Mouse (Mus musculus): ENCODE results near the gene Galk2. TPM values are rescaled to one million over a fixed set of nuclear protein-coding genes. Genes with fewer than 3 reads are reported as not detected.

Galk2 gene
- polyA plus RNA-seq, 1 experiment = 0.04 TPM

DNA sequence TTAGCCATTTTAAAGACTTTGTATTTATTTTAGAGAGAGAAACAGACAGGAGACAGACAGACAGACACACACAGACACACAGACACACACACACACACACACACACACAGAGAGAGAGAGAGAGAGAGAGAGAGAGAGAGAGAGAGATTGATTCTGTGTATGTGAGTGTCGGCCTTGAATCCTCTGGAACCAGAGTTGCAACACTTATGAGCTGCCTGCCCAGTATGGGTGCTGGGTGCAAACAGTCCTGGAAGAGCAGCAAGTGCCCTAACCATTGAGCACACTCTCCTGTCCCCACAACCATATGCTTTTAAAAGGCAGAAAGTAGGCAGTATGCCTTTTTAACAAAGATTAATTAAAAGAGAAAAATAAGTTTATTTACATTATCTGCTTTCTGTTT lies 109.9 kb downstream of the Galk2 start:
- Histone ChIP-seq H3K4me3 (replicated peaks) (no peak overlapping the region), H3K4me1 (ENCODE audit: control insufficient read depth) (no peaks in the 10 kb centered on the region), H3K9me3 (ENCODE audit: control insufficient read depth, low read length) (no peaks in the 10 kb centered on the region), H3K27me3 (ENCODE audit: control insufficient read depth) (no peaks in the 10 kb centered on the region), H3K36me3 (ENCODE audit: control insufficient read depth) (no peaks in the 10 kb centered on the region)
- TF ChIP-seq GATA1 (IDR thresholded peaks at IDR 0.05; ENCODE audit: low read length) (no peak), TAL1 (IDR thresholded peaks at IDR 0.05; ENCODE audit: low read length) (no peak)

DNA sequence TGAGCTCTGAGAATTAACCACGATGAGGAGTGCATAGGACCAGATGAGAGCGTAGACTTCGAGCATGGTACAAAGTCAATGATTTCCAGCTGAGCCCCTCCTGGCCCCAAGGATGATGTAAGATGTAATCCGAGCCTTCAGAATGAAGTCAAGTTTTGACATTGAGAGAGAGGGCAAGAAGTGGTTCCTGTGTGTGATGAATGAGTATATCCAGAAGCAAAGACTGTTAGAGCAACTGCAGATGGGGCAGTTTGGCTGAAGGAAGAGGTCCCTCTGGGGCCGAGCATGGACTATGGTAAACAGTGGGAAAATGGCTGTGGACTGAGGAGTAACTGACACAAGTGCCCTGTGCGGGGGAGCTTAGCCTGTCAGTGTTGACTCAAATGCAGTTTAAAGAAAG lies 114.3 kb downstream of the Galk2 start:
- H3K36me3 ChIP-seq (ENCODE audit: control insufficient read depth) = no peaks in the 10 kb centered on the region
- TF ChIP-seq TAL1 (IDR thresholded peaks at IDR 0.05; ENCODE audit: low read length) (no peak), GATA1 (IDR thresholded peaks at IDR 0.05; ENCODE audit: low read length) (no peak)

DNA sequence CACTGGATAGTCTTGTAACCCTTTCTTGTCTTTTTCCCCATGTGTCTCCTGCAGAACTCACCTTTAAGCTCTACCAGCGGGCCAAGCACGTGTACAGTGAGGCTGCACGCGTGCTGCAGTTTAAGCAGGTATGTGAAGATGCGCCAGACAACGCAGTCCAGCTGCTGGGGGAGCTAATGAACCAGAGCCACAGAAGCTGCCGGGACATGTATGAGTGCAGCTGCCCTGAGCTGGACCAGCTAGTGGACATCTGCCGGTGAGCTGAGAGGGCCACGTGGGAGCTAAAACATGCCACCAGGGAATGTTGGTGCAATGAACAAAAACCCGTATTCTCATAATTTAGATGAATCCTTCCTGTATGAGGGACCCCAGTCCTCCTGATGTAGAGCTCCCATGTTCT lies 116.3 kb downstream of the Galk2 start:
- H3K36me3 ChIP-seq (ENCODE audit: control insufficient read depth) = no peaks in the 10 kb centered on the region
- H3K9me3 ChIP-seq (ENCODE audit: control insufficient read depth, low read length) = no peaks in the 10 kb centered on the region

More for the DNA sequence above, 114.3 kb downstream of the Galk2 start:
- Histone ChIP-seq H3K4me3 (replicated peaks) (no peak overlapping the region), H3K9me3 (ENCODE audit: control insufficient read depth, low read length) (no peaks in the 10 kb centered on the region), H3K27me3 (ENCODE audit: control insufficient read depth) (no peaks in the 10 kb centered on the region), H3K4me1 (ENCODE audit: control insufficient read depth) (no peaks in the 10 kb centered on the region)

DNA sequence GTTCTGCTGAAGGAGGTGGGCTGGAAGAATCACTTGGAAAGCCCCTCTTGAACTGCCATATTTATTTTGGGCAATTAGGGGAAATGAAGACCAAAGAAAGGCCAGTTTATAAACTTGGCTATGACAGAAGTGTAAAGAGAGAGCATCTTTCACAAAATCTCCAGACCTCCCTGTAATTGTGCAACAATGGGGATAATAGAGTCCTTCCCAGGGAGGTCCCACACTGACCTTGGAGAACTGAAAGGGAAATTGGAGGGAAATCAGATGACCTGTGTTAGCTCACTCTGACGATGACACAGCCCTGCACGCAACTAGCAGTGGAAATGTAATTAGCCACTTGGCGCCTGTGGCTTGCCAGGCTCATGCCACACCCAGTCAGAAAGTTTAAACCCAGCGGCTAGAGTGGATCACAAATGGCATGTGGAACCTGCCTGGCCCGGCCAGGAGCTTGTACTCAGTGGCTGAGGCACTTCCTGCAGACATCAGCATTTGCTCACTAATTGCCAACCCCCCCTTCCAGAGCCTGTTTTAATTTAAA lies 117.0 kb downstream of the Galk2 start:
- Histone ChIP-seq H3K27me3 (ENCODE audit: control insufficient read depth) (no peaks in the 10 kb centered on the region), H3K9me3 (ENCODE audit: control insufficient read depth, low read length) (no peaks in the 10 kb centered on the region), H3K4me3 (replicated peaks) (no peak overlapping the region), H3K36me3 (ENCODE audit: control insufficient read depth) (no peaks in the 10 kb centered on the region), H3K4me1 (ENCODE audit: control insufficient read depth) (no peaks in the 10 kb centered on the region)
- TF ChIP-seq TAL1 (IDR thresholded peaks at IDR 0.05; ENCODE audit: low read length) (no peak), GATA1 (IDR thresholded peaks at IDR 0.05; ENCODE audit: low read length) (no peak)

More for the DNA sequence above, 116.3 kb downstream of the Galk2 start:
- H3K27me3 ChIP-seq (ENCODE audit: control insufficient read depth) = no peaks in the 10 kb centered on the region
- no peak overlapping the region for H3K4me3 ChIP-seq (replicated peaks)
- no peak for TF ChIP-seq GATA1 (IDR thresholded peaks at IDR 0.05; ENCODE audit: low read length)
- no peaks in the 10 kb centered on the region for H3K4me1 ChIP-seq (ENCODE audit: control insufficient read depth)

DNA sequence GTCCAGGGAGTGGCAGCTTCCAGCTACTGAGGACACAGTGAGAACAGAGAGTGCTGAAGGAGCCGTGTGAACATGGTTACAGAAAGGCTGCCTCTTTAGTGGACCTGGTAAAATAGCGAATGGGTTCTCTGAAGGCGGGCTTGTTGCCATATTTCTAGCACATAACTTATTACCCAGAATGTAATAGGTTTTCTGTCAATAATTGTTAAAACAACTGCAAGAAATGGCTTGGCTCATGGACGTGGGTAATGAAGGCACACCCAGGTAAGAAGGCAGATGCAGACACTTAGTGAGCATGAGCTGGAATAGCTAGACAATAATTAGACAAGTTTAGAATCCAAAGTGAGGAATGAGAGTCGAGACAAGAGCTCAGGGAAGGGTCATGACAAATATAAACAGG lies 143.4 kb downstream of the Galk2 start:
- H3K4me1 ChIP-seq (ENCODE audit: control insufficient read depth) = no peaks in the 10 kb centered on the region; the same call in 1 of the 2 replicates
- H3K9me3 ChIP-seq (ENCODE audit: control insufficient read depth, low read length) = no peaks in the 10 kb centered on the region
- no peak for TF ChIP-seq GATA1 (IDR thresholded peaks at IDR 0.05; ENCODE audit: low read length)
- no peak for TF ChIP-seq TAL1 (IDR thresholded peaks at IDR 0.05; ENCODE audit: low read length)
- no peak overlapping the region for H3K4me3 ChIP-seq (replicated peaks)
- H3K36me3 ChIP-seq (ENCODE audit: control insufficient read depth) = no peaks in the 10 kb centered on the region
- no peaks in the 10 kb centered on the region for H3K27me3 ChIP-seq (ENCODE audit: control insufficient read depth)

DNA sequence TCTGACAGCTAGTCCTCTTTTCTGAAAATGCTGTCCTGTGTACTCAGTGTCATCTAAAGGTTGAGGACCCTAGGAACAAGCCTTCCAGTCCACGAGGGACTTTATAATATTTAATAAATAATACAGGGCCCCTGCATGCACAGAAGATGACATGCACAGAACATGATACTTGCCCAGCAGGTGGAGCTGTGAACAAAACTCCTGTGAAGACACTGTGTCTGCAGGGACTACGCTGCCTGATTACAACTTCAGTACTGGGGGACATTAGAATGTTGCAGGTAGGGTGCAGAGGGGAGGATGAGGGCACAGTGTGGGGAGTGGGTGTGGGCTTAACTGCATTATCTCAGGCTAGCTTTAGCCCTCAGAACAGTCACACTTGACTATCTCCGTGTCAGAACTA lies 147.2 kb downstream of the Galk2 start:
- no peaks in the 10 kb centered on the region for H3K36me3 ChIP-seq (ENCODE audit: control insufficient read depth)
- H3K4me1 ChIP-seq (ENCODE audit: control insufficient read depth) = no peaks in the 10 kb centered on the region; the same call in 1 of the 2 replicates
- no peak overlapping the region for H3K4me3 ChIP-seq (replicated peaks)
- TF ChIP-seq TAL1 (IDR thresholded peaks at IDR 0.05; ENCODE audit: low read length) (no peak), GATA1 (IDR thresholded peaks at IDR 0.05; ENCODE audit: low read length) (no peak)
- no peaks in the 10 kb centered on the region for H3K27me3 ChIP-seq (ENCODE audit: control insufficient read depth)
- no peaks in the 10 kb centered on the region for H3K9me3 ChIP-seq (ENCODE audit: control insufficient read depth, low read length)

DNA sequence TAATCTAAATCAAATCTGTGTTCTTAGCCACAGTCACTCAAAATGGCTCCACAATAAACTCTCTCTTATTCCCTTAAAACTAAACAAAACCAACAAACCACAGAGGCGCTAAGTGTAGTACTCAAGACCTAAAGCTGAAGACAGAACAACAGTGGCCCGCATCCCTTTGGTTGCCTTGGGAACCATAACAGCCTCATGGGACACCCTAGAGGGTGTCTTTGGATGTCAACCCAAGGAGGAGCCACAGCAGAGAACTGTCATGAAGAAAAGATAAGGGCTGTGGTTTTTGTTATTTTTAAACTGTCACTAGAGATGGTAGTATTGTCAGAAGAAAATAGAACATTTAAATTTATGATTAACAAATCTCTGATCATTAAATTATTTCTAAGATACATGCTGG lies 147.8 kb downstream of the Galk2 start:
- Histone ChIP-seq H3K27me3 (ENCODE audit: control insufficient read depth) (no peaks in the 10 kb centered on the region), H3K9me3 (ENCODE audit: control insufficient read depth, low read length) (no peaks in the 10 kb centered on the region), H3K4me3 (replicated peaks) (no peak overlapping the region), H3K36me3 (ENCODE audit: control insufficient read depth) (no peaks in the 10 kb centered on the region), H3K4me1 (ENCODE audit: control insufficient read depth) (no peaks in the 10 kb centered on the region; the same call in 1 of the 2 replicates)
- no peak for TF ChIP-seq GATA1 (IDR thresholded peaks at IDR 0.05; ENCODE audit: low read length)
- TF ChIP-seq TAL1 (IDR thresholded peaks at IDR 0.05; ENCODE audit: low read length) = no peak

DNA sequence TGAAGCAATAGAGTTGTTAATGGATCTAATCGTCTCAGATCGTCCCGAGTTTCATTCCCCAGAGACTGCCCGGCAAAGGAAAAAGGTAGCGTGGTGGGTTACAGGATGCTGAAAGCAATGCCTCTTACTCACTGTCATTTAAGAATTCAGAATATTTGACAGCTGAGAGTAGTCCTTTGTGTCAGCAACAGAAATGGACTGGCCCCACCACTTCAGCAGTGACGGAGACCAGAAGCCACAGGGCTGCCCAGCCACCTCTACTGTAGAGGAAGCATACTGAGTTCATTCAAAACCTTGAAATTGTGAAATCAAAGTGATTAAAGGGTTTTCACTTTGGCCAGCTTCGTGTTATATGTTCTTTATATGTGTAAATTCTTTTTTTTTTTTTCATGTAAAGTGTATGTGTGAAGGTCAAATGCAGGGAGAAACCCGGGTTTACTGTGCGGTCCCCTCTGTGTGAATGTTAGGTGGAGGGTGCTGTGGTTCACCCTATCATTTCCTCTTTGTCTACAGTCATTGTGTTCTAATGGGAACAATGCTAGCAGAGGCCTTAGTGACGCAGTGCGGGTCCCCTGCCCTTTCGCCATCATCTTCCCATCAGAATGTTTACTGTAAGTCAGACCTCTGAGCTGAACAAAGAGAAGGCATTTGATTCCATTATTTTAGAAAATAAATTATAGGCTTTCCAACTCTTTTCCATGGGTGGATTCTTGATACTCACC lies 156.2 kb downstream of the Galk2 start:
- Histone ChIP-seq H3K9me3 (ENCODE audit: control insufficient read depth, low read length) (no peaks in the 10 kb centered on the region), H3K27me3 (ENCODE audit: control insufficient read depth) (no peaks in the 10 kb centered on the region), H3K4me3 (replicated peaks) (no peak overlapping the region), H3K4me1 (ENCODE audit: control insufficient read depth) (no peaks in the 10 kb centered on the region), H3K36me3 (ENCODE audit: control insufficient read depth) (no peaks in the 10 kb centered on the region)
- no peak for TF ChIP-seq TAL1 (IDR thresholded peaks at IDR 0.05; ENCODE audit: low read length)
- TF ChIP-seq GATA1 (IDR thresholded peaks at IDR 0.05; ENCODE audit: low read length) = no peak

DNA sequence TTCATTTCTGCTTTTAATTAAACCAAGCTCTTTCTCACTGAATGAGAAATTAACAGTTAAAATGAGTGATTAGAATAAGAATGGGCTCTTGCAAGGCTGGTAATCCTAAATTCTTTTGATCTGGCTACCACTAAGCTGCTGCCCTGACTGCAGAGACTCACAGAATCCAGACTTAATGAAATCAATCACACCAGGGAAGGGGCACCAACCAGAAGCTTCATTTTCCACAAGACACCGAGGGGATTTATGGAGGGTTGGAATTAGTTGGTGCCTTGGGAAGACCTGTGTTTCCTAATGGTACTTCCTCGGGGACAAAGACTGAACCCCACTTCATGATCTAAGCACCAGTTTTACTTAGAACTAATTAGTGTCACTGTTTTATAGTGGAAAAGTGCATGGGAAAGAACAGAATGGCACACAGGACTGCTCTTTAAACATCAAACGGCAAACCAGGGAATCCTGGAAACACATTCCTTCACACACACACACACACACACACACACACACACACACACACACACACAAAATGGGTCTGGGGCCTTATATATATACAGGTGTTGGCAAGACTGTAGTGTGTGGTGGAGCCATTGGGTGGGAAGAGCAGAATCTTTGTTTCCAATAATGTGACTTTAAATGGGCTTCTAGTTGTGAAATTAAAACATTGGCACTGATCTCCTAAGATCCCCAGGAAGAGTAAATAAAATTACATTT lies 157.0 kb downstream of the Galk2 start:
- Histone ChIP-seq H3K9me3 (ENCODE audit: control insufficient read depth, low read length) (no peaks in the 10 kb centered on the region), H3K27me3 (ENCODE audit: control insufficient read depth) (no peaks in the 10 kb centered on the region), H3K4me1 (ENCODE audit: control insufficient read depth) (no peaks in the 10 kb centered on the region), H3K4me3 (replicated peaks) (no peak overlapping the region), H3K36me3 (ENCODE audit: control insufficient read depth) (no peaks in the 10 kb centered on the region)
- TF ChIP-seq TAL1 (IDR thresholded peaks at IDR 0.05; ENCODE audit: low read length) (no peak), GATA1 (IDR thresholded peaks at IDR 0.05; ENCODE audit: low read length) (no peak)

Data from erythroblast, embryonic 14.5 days (primary cell).